Mouse (Mus musculus) liver, embryonic 13.5 days (tissue): ENCODE data around the gene Lsr. TPM values are rescaled to one million over a fixed set of nuclear protein-coding genes. Genes with fewer than 3 reads are reported as not detected.
"Not testable (repeated sequence)": the region's sequence is repeated elsewhere in the genome, so short reads cannot be mapped to it uniquely, and the experiment has no call there.

ENCODE experiments used
- ATAC-seq: fragments of 200-750 bp; cut with Nextera tagmentation; 2 replicates; pipeline ENCODE4 v1.8.0; 2017; ENCODE audit warnings: low read depth, mild to moderate bottlenecking, moderate number of reproducible peaks, moderate library complexity
- DNase-seq: peaks from one replicate; pipeline ENCODE4 v3.0.0; 2022
- H3K27ac ChIP-seq: fragments of 300-500 bp; sonication (generic); 2 replicates; pipeline ENCODE4 v1.5.1; 2015; ENCODE audit warnings: moderate library complexity, mild to moderate bottlenecking, inconsistent platforms
- H3K27me3 ChIP-seq: fragments of 300-500 bp; sonication (generic); 2 replicates; pipeline ENCODE4 v1.6.1; 2015; ENCODE audit warnings: mild to moderate bottlenecking, inconsistent platforms
- H3K36me3 ChIP-seq: fragments of 300-500 bp; sonication (generic); 2 replicates; pipeline ENCODE4 v1.6.1; 2015; ENCODE audit warnings: mild to moderate bottlenecking, inconsistent platforms
- H3K4me1 ChIP-seq: fragments of 300-500 bp; sonication (generic); replicated peaks from 2 replicates; pipeline ENCODE4 v1.6.1; 2015; ENCODE audit warnings: inconsistent platforms
- H3K4me2 ChIP-seq: fragments of 300-500 bp; sonication (generic); 2 replicates; pipeline ENCODE4 v1.6.1; 2015; ENCODE audit warnings: inconsistent platforms, mild to moderate bottlenecking, moderate library complexity
- H3K4me3 ChIP-seq: fragments of 300-500 bp; sonication (generic); replicated peaks from 2 replicates; pipeline ENCODE4 v1.5.1; 2015; ENCODE audit warnings: mild to moderate bottlenecking, inconsistent platforms
- H3K9ac ChIP-seq: fragments of 300-500 bp; sonication (generic); 2 replicates; pipeline ENCODE4 v1.6.1; 2015; ENCODE audit warnings: mild to moderate bottlenecking, inconsistent platforms
- H3K9me3 ChIP-seq: fragments of 300-500 bp; sonication (generic); replicated peaks from 2 replicates; pipeline ENCODE4 v1.6.1; 2016; ENCODE audit warnings: inconsistent platforms
- WGBS: fragments of 180-500 bp; shearing (Covaris S2); methylation state at CpG from one replicate; pipeline ENCODE4 v1.1.7; 2015; ENCODE audit not compliant: insufficient replicate concordance; 5-methylcytosine and 5-hydroxymethylcytosine counted together
- polyA plus RNA-seq: library from polyadenylated mRNA; unstranded; fragments of >200 nt; fragmentation: Nextera tagmentation; extraction: Ambion mirVana; gene quantifications from 2 replicates; pipeline ENCODE4 v1.2.1, GENCODE M21; 2015

The Lsr gene
- polyA plus RNA-seq, 1 experiment from 2014 or later = 20.9 TPM

- Histone ChIP-seq H3K9ac (no peak overlapping the region), H3K27ac (no peak overlapping the region), H3K4me2 (no peak overlapping the region), H3K9me3 (no peaks in the 10 kb centered on the region), H3K27me3 (no peaks in the 10 kb centered on the region), H3K4me3 (no peak overlapping the region), H3K4me1 (no peaks in the 10 kb centered on the region), H3K36me3 (no peaks in the 10 kb centered on the region)
- WGBS = 34% methylated on average over 3 of the region's 3 CpGs
- DNase-seq = no peak
- no peak for ATAC-seq
Measured at GRCm38 (mm10) chr7:30924071-30924470, 49.2 kb downstream of the Lsr start.

- not testable (repeated sequence) for DNase-seq, H3K9ac ChIP-seq, H3K36me3 ChIP-seq, H3K4me2 ChIP-seq, H3K9me3 ChIP-seq, H3K27ac ChIP-seq, H3K4me1 ChIP-seq, H3K27me3 ChIP-seq, ATAC-seq, H3K4me3 ChIP-seq
- 16% methylated on average over 3 of the region's 3 CpGs for WGBS
Measured at GRCm38 (mm10) chr7:30922490-30922889, 50.8 kb downstream of the Lsr start.

GRCm38 (mm10) chr7:30920217-30920616 is 53.0 kb downstream of the Lsr start:
- no peaks in the 10 kb centered on the region for H3K27me3 ChIP-seq
- no peaks in the 10 kb centered on the region for H3K9me3 ChIP-seq
- H3K4me1 ChIP-seq = no peaks in the 10 kb centered on the region
- no peak overlapping the region for H3K27ac ChIP-seq
- DNase-seq (peak; percentile 31), ATAC-seq (0 out of 2 replicates have a peak, but pooled peaks have one; percentile 41)
- 41% methylated on average over 3 of the region's 3 CpGs for WGBS
- no peaks in the 10 kb centered on the region for H3K36me3 ChIP-seq
- H3K4me3 ChIP-seq = no peak overlapping the region
- no peak overlapping the region for H3K9ac ChIP-seq
- no peak overlapping the region for H3K4me2 ChIP-seq

GRCm38 (mm10) chr7:30917219-30917618 is 56.0 kb downstream of the Lsr start:
- Histone ChIP-seq H3K27me3 (no peaks in the 10 kb centered on the region), H3K36me3 (no peaks in the 10 kb centered on the region), H3K4me2 (no peak overlapping the region), H3K4me3 (no peak overlapping the region), H3K4me1 (no peaks in the 10 kb centered on the region), H3K27ac (no peak overlapping the region), H3K9ac (no peak overlapping the region), H3K9me3 (no peaks in the 10 kb centered on the region)
- 38% methylated on average over 4 of the region's 4 CpGs for WGBS
- ATAC-seq = no peak
- DNase-seq = no peak

- ATAC-seq = no peak
- DNase-seq = no peak
- no peaks in the 10 kb centered on the region for H3K36me3 ChIP-seq
- H3K4me2 ChIP-seq = no peak overlapping the region
- no peaks in the 10 kb centered on the region for H3K9me3 ChIP-seq
- H3K27me3 ChIP-seq = no peaks in the 10 kb centered on the region
- no peaks in the 10 kb centered on the region for H3K4me1 ChIP-seq
- H3K27ac ChIP-seq = no peak overlapping the region
- H3K9ac ChIP-seq = no peak overlapping the region
- WGBS = 28% methylated on average over 6 of the region's 6 CpGs
- no peak overlapping the region for H3K4me3 ChIP-seq
Measured at GRCm38 (mm10) chr7:30916713-30917112, 56.6 kb downstream of the Lsr start.

GRCm38 (mm10) chr7:30914732-30915131 is 58.5 kb downstream of the Lsr start, which contains the start of gene Mag:
TSS of gene Mag (minus strand) at chr7:30914873.
- H3K27me3 ChIP-seq = no peaks in the 10 kb centered on the region
- WGBS = 44% methylated on average over 8 of the region's 8 CpGs
- H3K4me3 ChIP-seq = no peak within 1 kb of the TSS
- H3K36me3 ChIP-seq = no peaks in the 10 kb centered on the region
- H3K4me1 ChIP-seq = no peaks in the 10 kb centered on the region; the same call in 1 of the 2 replicates
- H3K4me2 ChIP-seq = no peak within 1 kb of the TSS
- DNase-seq (no peak), ATAC-seq (no peak)
- H3K9ac ChIP-seq = no peak within 1 kb of the TSS
- no peaks in the 10 kb centered on the region for H3K9me3 ChIP-seq
- H3K27ac ChIP-seq = no peak within 1 kb of the TSS

GRCm38 (mm10) chr7:30909773-30910172 is 63.5 kb downstream of the Lsr start:
- DNase-seq (no peak), ATAC-seq (0 out of 2 replicates have a peak, but pooled peaks have one; percentile 5)
- Histone ChIP-seq H3K27ac (no peak overlapping the region), H3K9me3 (no peaks in the 10 kb centered on the region), H3K4me2 (no peak overlapping the region), H3K4me1 (peaks cover 6% of the 10 kb centered on the region; the same call in 1 of the 2 replicates), H3K27me3 (peaks cover 13% of the 10 kb centered on the region), H3K9ac (no peak overlapping the region), H3K4me3 (no peak overlapping the region), H3K36me3 (no peaks in the 10 kb centered on the region)
- 49% methylated on average over 6 of the region's 6 CpGs for WGBS

- 17% methylated on average over 16 of the region's 17 CpGs for WGBS
- Histone ChIP-seq H3K9ac (no peak overlapping the region), H3K27me3 (peaks cover 13% of the 10 kb centered on the region), H3K9me3 (no peaks in the 10 kb centered on the region), H3K36me3 (no peaks in the 10 kb centered on the region), H3K4me1 (peaks cover 6% of the 10 kb centered on the region; the same call in 1 of the 2 replicates), H3K27ac (no peak overlapping the region), H3K4me2 (peak overlapping the region; percentile 47), H3K4me3 (no peak overlapping the region)
- DNase-seq (no peak), ATAC-seq (0 out of 2 replicates have a peak, but pooled peaks have one; percentile 20)
Measured at GRCm38 (mm10) chr7:30908992-30909431, 64.3 kb downstream of the Lsr start.

- no peak overlapping the region for H3K9ac ChIP-seq
- H3K27ac ChIP-seq = no peak overlapping the region
- WGBS = 6% methylated on average over 24 of the region's 26 CpGs
- ATAC-seq (peak; percentile 34; the same call in 1 of the 2 replicates), DNase-seq (no peak)
- H3K4me3 ChIP-seq = no peak overlapping the region
- H3K9me3 ChIP-seq = no peaks in the 10 kb centered on the region
- H3K4me2 ChIP-seq = peak overlapping the region; percentile 47
- H3K27me3 ChIP-seq = peaks cover 13% of the 10 kb centered on the region
- H3K36me3 ChIP-seq = no peaks in the 10 kb centered on the region
- peaks cover 6% of the 10 kb centered on the region; the same call in 1 of the 2 replicates for H3K4me1 ChIP-seq
Measured at GRCm38 (mm10) chr7:30908277-30908991, 64.8 kb downstream of the Lsr start.

Other genes starting within 250 kb of the Lsr start
- 108 and 121 TPM in 2 replicates for gene Tmem147, start 243.9 kb downstream of the Lsr start, polyA plus RNA-seq
- not detected in 2 replicates for gene Gapdhs, start 229.8 kb downstream of the Lsr start, polyA plus RNA-seq
- gene Sbsn, start 222.0 kb downstream of the Lsr start, polyA plus RNA-seq = 0.08 and 0.22 TPM in 2 replicates
- gene Dmkn, start 209.7 kb downstream of the Lsr start, polyA plus RNA-seq = 0.17 TPM in 1 of 2 replicates, not detected in the other
- 0.27 TPM in 1 of 2 replicates, not detected in the other for gene Krtdap, start 185.6 kb downstream of the Lsr start, polyA plus RNA-seq
- gene Ffar2, start 149.7 kb downstream of the Lsr start, polyA plus RNA-seq = 0.35 and 0.46 TPM in 2 replicates
- not detected in 2 replicates for gene Ffar3, start 117.3 kb downstream of the Lsr start, polyA plus RNA-seq
- not detected in 2 replicates for gene Ffar1, start 111.9 kb downstream of the Lsr start, polyA plus RNA-seq
- gene Cd22, start 93.1 kb downstream of the Lsr start, polyA plus RNA-seq = 0.07 and 0.16 TPM in 2 replicates
- 0.16 and 0.20 TPM in 2 replicates for gene Mag, start 58.6 kb downstream of the Lsr start, polyA plus RNA-seq
- not detected in 2 replicates for gene Hamp2, start 48.8 kb downstream of the Lsr start, polyA plus RNA-seq
- gene Hamp, start 29.4 kb downstream of the Lsr start, polyA plus RNA-seq = 2.0 and 3.7 TPM in 2 replicates
- gene Usf2, start 16.7 kb downstream of the Lsr start, polyA plus RNA-seq = 9.7 and 10.4 TPM in 2 replicates
- gene Fam187b, start 326 bp upstream of the Lsr start, polyA plus RNA-seq = 2.1 TPM in 2 replicates
- 17.3 and 19.2 TPM in 2 replicates for gene Fxyd5, start 69.0 kb upstream of the Lsr start, polyA plus RNA-seq
- gene Fxyd7, start 78.0 kb upstream of the Lsr start, polyA plus RNA-seq = 0.17 and 0.47 TPM in 2 replicates
- gene Fxyd1, start 83.7 kb upstream of the Lsr start, polyA plus RNA-seq = 41.1 and 44.2 TPM in 2 replicates
- gene Lgi4, start 85.9 kb upstream of the Lsr start, polyA plus RNA-seq = 0.07 and 0.13 TPM in 2 replicates
- gene Fxyd3, start 103.2 kb upstream of the Lsr start, polyA plus RNA-seq = 0.52 and 1.1 TPM in 2 replicates
- gene Hpn, start 141.8 kb upstream of the Lsr start, polyA plus RNA-seq = 45.7 and 45.8 TPM in 2 replicates
- gene Scn1b, start 153.5 kb upstream of the Lsr start, polyA plus RNA-seq = 0.42 and 0.60 TPM in 2 replicates
- 9.3 and 10.7 TPM in 2 replicates for gene Gramd1a, start 182.4 kb upstream of the Lsr start, polyA plus RNA-seq